Mouse (Mus musculus): ENCODE measurements around the gene Mef2c.

Gene Mef2c

GRCm38 (mm10) chr13:83524902-83525715 is 21.3 kb downstream of the Mef2c start:
- no peak for DNase-seq

- no peak for DNase-seq
These were observed 21.8 kb downstream of the Mef2c start for GRCm38 (mm10) chr13:83525716-83526005.

- DNase-seq = no peak
These were observed 22.2 kb downstream of the Mef2c start for GRCm38 (mm10) chr13:83526066-83526465.

- DNase-seq = no peak
These were observed 24.1 kb downstream of the Mef2c start for GRCm38 (mm10) chr13:83527921-83528320.

GRCm38 (mm10) chr13:83529729-83530314 is 26.0 kb downstream of the Mef2c start:
- no peak for DNase-seq

GRCm38 (mm10) chr13:83530889-83531288 is 27.1 kb downstream of the Mef2c start:
- DNase-seq = no peak

GRCm38 (mm10) chr13:83531968-83532591 is 28.2 kb downstream of the Mef2c start:
- DNase-seq = peak; percentile 31 to 61

GRCm38 (mm10) chr13:83536361-83536760 is 32.5 kb downstream of the Mef2c start:
- no peak for DNase-seq

GRCm38 (mm10) chr13:83537163-83537562 is 33.3 kb downstream of the Mef2c start:
- no peak for DNase-seq

GRCm38 (mm10) chr13:83539921-83540320 is 36.1 kb downstream of the Mef2c start:
- no peak for DNase-seq

GRCm38 (mm10) chr13:83542666-83543065 is 38.8 kb downstream of the Mef2c start:
- DNase-seq = no peak

GRCm38 (mm10) chr13:83544707-83545106 is 40.9 kb downstream of the Mef2c start:
- DNase-seq = no peak

- DNase-seq = no peak
These were observed 43.0 kb downstream of the Mef2c start for GRCm38 (mm10) chr13:83546876-83547275.

GRCm38 (mm10) chr13:83551259-83551658 is 47.4 kb downstream of the Mef2c start:
- no peak for DNase-seq

- DNase-seq = no peak
These were observed 48.2 kb downstream of the Mef2c start for GRCm38 (mm10) chr13:83552051-83552450.

GRCm38 (mm10) chr13:83563261-83563660 is 59.4 kb downstream of the Mef2c start:
- DNase-seq = no peak

GRCm38 (mm10) chr13:83565732-83566131 is 61.9 kb downstream of the Mef2c start:
- DNase-seq = no peak

- peak; percentile 34 to 59 for DNase-seq
These were observed 62.3 kb downstream of the Mef2c start for GRCm38 (mm10) chr13:83566180-83566579.

GRCm38 (mm10) chr13:83566834-83567534 is 63.1 kb downstream of the Mef2c start:
- DNase-seq = no peak

GRCm38 (mm10) chr13:83567681-83568080 is 63.8 kb downstream of the Mef2c start:
- DNase-seq = no peak

- no peak for DNase-seq
These were observed 65.0 kb downstream of the Mef2c start for GRCm38 (mm10) chr13:83568759-83569256.

- DNase-seq = peak; percentile 53 to 70
These were observed 68.2 kb downstream of the Mef2c start for GRCm38 (mm10) chr13:83571973-83572447.

- DNase-seq = no peak
These were observed 68.6 kb downstream of the Mef2c start for GRCm38 (mm10) chr13:83572469-83572868.
